Mouse (Mus musculus) hindbrain, postnatal 0 days (tissue): ENCODE data around the gene Npepps. TPM values are rescaled to one million over a fixed set of nuclear protein-coding genes. Genes with fewer than 3 reads are reported as not detected.

ENCODE experiments used
- ATAC-seq: fragments of 200-750 bp; cut with Nextera tagmentation; 2 replicates; pipeline ENCODE4 v1.8.0; 2017; ENCODE audit warnings: mild to moderate bottlenecking, moderate TSS enrichment, moderate library complexity
- DNase-seq: peaks from one replicate; pipeline ENCODE4 v3.0.0-alpha.2; 2015; ENCODE audit warnings: low spot score
- H3K27ac ChIP-seq: fragments of 300-500 bp; sonication (generic); 2 replicates; pipeline ENCODE4 v1.5.1; 2014; ENCODE audit warnings: mild to moderate bottlenecking
- H3K27me3 ChIP-seq: fragments of 300-500 bp; sonication (generic); 2 replicates; pipeline ENCODE4 v1.6.1; 2014; ENCODE audit warnings: low read length, mixed read lengths; ENCODE audit not compliant: insufficient read depth
- H3K36me3 ChIP-seq: fragments of 300-500 bp; sonication (generic); 2 replicates; pipeline ENCODE4 v1.6.1; 2014; ENCODE audit warnings: low read length, mixed read lengths; ENCODE audit not compliant: insufficient read depth
- H3K4me1 ChIP-seq: fragments of 300-500 bp; sonication (generic); 2 replicates; pipeline ENCODE4 v1.6.1; 2014; ENCODE audit warnings: antibody characterized with exemption, low read length, mixed read lengths; ENCODE audit not compliant: insufficient read depth
- H3K4me2 ChIP-seq: fragments of 300-500 bp; sonication (generic); 2 replicates; pipeline ENCODE4 v1.6.1; 2014; ENCODE audit warnings: low read depth, mild to moderate bottlenecking, low read length, moderate library complexity, mixed read lengths
- H3K4me3 ChIP-seq: fragments of 300-500 bp; sonication (generic); 2 replicates; pipeline ENCODE4 v1.5.1; 2014; ENCODE audit warnings: low read length
- H3K9ac ChIP-seq: fragments of 300-500 bp; sonication (generic); replicated peaks from 2 replicates; pipeline ENCODE4 v1.6.1; 2014; ENCODE audit warnings: mild to moderate bottlenecking, low read length, moderate library complexity, mixed read lengths
- H3K9me3 ChIP-seq: fragments of 300-500 bp; sonication (generic); 2 replicates; pipeline ENCODE4 v1.6.1; 2016; ENCODE audit warnings: low read length, mixed read lengths
- CTCF ChIP-seq: IDR thresholded peaks from 2 replicates; pipeline ENCODE4 v1.5.1; 2016; ENCODE audit warnings: antibody characterized with exemption, control low read depth, low read depth
- WGBS: fragments of 180-500 bp; shearing (Covaris S2); extraction: QIAGEN DNeasy Blood & Tissue Kit; methylation state at CpG from one replicate; pipeline ENCODE4 v1.1.7; 2014; 5-methylcytosine and 5-hydroxymethylcytosine counted together
- polyA plus RNA-seq: library from polyadenylated mRNA; unstranded; fragments of >200 nt; fragmentation: Nextera tagmentation; extraction: Ambion mirVana; gene quantifications from 2 replicates; pipeline ENCODE4 v1.2.1, GENCODE M21; 2015
- total RNA-seq: library from RNA; depleted of rRNA; stranded (reverse); fragments of >200 nt; gene quantifications from 2 replicates; pipeline ENCODE4 v1.2.3, GENCODE M21; 2014; rRNA removed

Gene Npepps
- total and polyA plus RNA-seq, 2 experiments from 2014 or later: 69.2 to 102 TPM

DNA sequence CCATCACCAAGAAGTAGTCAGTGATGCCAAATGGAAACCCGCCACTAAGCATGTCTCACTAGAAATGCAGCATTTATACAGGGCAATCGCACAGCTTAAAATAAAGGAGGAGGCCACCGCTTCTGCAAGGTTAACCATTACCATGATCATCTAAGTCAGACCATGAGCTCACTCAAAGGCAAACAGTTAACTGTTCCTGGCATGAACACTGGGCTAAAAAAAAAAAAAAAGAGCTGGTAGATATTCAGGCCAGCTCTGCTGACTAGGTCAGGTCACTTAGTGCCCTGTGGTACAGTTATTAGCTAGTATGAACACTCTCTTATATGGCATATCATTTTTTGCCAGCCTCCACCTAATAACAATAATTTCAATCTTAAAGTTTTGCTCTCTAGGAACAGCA, 98.0 kb downstream of the Npepps start:
- Histone ChIP-seq H3K27ac (no peak overlapping the region), H3K9ac (no peak overlapping the region), H3K4me1 (peaks cover 8% of the 10 kb centered on the region; the same call in 1 of the 2 replicates), H3K4me3 (no peak overlapping the region), H3K4me2 (no peak overlapping the region), H3K27me3 (no peaks in the 10 kb centered on the region), H3K9me3 (no peaks in the 10 kb centered on the region), H3K36me3 (peaks cover 75% of the 10 kb centered on the region)
- DNase-seq (no peak), ATAC-seq (no peak)
- 84% methylated on average over 3 of the region's 3 CpGs for WGBS
- no peak for TF ChIP-seq CTCF

DNA sequence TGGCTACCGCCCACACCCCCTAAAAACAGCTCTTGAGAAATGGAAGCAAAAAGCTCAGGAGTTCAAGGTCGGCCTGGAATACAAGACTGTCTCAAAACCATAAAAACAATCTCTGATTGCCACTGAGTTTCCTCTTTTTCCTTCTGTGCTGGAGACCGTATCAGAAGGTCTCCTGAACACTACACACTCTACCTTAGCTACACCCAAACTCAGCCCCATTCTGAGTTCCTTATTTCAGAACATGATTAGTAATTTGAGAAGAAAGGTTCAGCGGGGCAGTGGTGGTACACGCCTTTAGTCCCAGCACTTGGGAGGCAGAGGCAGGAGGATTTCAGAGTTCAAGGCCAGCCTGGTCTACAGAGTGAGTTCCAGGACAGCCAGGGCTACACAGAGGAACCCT, 99.4 kb downstream of the Npepps start:
- 89% methylated on average over 5 of the region's 5 CpGs for WGBS
- peaks cover 85% of the 10 kb centered on the region for H3K36me3 ChIP-seq

DNA sequence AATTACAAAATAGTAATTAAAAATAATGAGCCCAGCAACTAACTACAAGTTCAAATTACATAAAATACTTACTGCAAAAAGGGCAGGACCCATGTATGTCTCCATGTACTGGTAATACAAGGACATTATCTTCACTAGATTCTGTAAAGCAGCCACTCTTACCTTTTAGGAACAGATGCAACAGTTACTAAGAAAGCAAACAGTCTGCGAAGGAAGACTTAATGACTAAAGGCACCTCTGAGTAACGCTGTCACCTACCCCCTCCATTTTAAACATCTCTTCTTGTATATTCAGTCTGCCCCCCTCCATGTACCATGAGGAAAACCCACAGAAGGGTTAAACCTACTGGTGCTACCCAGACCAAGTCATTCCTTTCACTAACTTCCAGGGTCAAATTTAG, 102.2 kb downstream of the Npepps start:
- H3K27ac ChIP-seq: no peak overlapping the region
- H3K36me3 ChIP-seq: peaks cover 87% of the 10 kb centered on the region
- no peak overlapping the region for H3K4me2 ChIP-seq
- no peak overlapping the region for H3K4me3 ChIP-seq
- H3K4me1 ChIP-seq: no peaks in the 10 kb centered on the region
- no peak overlapping the region for H3K9ac ChIP-seq
- no peak for DNase-seq
- H3K9me3 ChIP-seq: no peaks in the 10 kb centered on the region
- no peak for ATAC-seq
- no peak for TF ChIP-seq CTCF
- WGBS: 98% methylated on average over 2 of the region's 2 CpGs
- no peaks in the 10 kb centered on the region for H3K27me3 ChIP-seq

More for the DNA sequence above, 99.4 kb downstream of the Npepps start:
- H3K4me3 ChIP-seq: no peak overlapping the region
- no peak overlapping the region for H3K27ac ChIP-seq
- ATAC-seq (no peak), DNase-seq (no peak)
- H3K9me3 ChIP-seq: no peaks in the 10 kb centered on the region
- H3K27me3 ChIP-seq: no peaks in the 10 kb centered on the region
- no peak overlapping the region for H3K9ac ChIP-seq
- H3K4me2 ChIP-seq: no peak overlapping the region
- H3K4me1 ChIP-seq: peaks cover 2% of the 10 kb centered on the region; the same call in 1 of the 2 replicates
- TF ChIP-seq CTCF: no peak

DNA sequence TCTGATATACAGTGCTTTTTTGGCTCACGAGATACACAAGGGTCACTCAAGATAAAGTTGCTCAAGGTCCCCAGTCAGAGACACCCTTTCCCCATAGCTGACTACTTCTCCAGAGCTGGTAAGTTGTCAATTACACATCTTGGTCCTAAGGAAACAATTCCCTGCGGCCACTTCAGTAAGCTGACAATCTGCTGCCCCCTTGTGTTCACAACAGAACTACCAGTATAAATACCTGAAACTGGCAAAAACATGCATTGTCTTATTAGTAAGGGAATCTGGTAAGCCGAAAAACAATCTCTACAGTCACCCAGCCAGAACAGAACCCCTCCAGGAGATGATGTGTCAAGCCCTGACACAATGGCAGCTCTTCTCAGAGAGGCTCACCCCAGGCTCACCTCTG, 103.6 kb downstream of the Npepps start:
- Histone ChIP-seq H3K4me2 (no peak overlapping the region), H3K4me1 (no peaks in the 10 kb centered on the region), H3K9me3 (no peaks in the 10 kb centered on the region), H3K4me3 (no peak overlapping the region), H3K27ac (no peak overlapping the region), H3K9ac (no peak overlapping the region), H3K27me3 (no peaks in the 10 kb centered on the region), H3K36me3 (peaks cover 85% of the 10 kb centered on the region)
- WGBS: 50% methylated on average over 3 of the region's 3 CpGs
- peak; percentile 76 for TF ChIP-seq CTCF
- ATAC-seq (no peak), DNase-seq (peak; percentile 85)

DNA sequence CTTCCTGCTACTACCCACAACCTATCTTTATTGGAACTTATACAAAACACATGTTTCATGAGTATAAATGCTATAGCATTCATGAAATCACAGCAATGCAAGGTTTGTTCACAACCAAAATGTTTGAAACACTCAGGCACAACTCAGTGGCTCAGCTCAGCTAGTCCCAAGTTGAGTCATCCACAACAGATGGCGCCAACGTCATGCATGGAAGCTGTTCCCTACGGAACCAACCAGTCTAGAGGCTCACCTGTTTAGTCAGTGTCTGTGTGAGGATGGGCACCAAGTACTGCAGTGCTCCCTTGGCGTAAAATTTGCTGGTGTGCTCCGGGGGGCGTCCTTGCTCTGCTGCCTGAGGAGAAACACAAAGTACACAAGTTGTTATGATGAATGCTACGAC, 104.9 kb downstream of the Npepps start:
- no peak overlapping the region for H3K9ac ChIP-seq
- WGBS: 89% methylated on average over 7 of the region's 7 CpGs
- DNase-seq: no peak
- no peak for TF ChIP-seq CTCF
- no peak for ATAC-seq
- H3K4me2 ChIP-seq: no peak overlapping the region
- no peak overlapping the region for H3K27ac ChIP-seq
- no peak overlapping the region for H3K4me3 ChIP-seq
- no peaks in the 10 kb centered on the region for H3K4me1 ChIP-seq
- H3K9me3 ChIP-seq: no peaks in the 10 kb centered on the region
- H3K36me3 ChIP-seq: peaks cover 86% of the 10 kb centered on the region
- H3K27me3 ChIP-seq: no peaks in the 10 kb centered on the region

DNA sequence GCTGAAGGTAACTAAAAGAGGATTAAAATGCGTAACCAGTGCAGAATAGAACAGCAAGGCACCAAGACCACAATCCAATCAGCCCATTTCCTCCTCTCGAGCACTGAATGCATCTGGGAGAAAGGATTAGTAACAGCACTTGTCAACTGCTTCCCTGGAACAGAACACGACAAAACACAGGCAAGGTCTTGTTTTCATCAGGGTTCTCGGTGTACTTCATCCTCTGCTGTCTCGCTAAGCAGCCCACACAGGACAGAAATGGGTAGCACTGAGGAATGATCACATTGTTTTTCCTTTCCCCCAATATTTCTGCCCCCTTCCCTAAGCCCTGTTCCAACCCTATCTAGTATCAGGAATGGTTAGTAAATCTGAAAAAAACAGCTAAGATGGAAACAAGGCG, 120.1 kb downstream of the Npepps start:
- no peak overlapping the region for H3K4me3 ChIP-seq
- no peak overlapping the region for H3K27ac ChIP-seq
- H3K4me2 ChIP-seq: no peak overlapping the region
- ATAC-seq: no peak
- no peak overlapping the region for H3K9ac ChIP-seq
- H3K9me3 ChIP-seq: no peaks in the 10 kb centered on the region
- no peak for DNase-seq
- no peaks in the 10 kb centered on the region for H3K4me1 ChIP-seq
- no peak for TF ChIP-seq CTCF
- H3K27me3 ChIP-seq: no peaks in the 10 kb centered on the region
- H3K36me3 ChIP-seq: peaks cover 62% of the 10 kb centered on the region
- WGBS: 57% methylated on average over 6 of the region's 6 CpGs

DNA sequence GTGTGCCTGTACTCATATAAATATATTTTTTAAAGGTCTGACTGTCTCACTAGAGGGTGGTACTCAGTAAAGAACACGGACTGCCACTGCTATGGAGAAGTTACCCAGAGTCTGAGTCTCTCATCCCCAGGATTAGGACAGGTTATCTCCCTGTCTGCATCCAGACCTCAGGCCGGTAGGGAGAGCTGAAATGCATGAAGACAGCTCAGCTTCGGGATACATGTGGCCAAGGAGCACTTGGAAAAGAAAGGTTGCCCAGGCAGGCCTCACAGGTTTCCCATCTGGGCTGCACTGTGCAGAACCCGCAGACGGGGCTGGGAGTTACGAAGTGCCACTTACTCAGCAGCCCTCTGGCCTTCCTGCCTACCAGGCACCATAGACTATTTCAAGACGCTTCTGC, 123.4 kb downstream of the Npepps start:
- TF ChIP-seq CTCF: no peak
- Histone ChIP-seq H3K27me3 (no peaks in the 10 kb centered on the region), H3K9me3 (no peaks in the 10 kb centered on the region), H3K4me1 (peaks cover 10% of the 10 kb centered on the region), H3K4me3 (no peak overlapping the region), H3K36me3 (peaks cover 31% of the 10 kb centered on the region), H3K27ac (peak overlapping the region; percentile 32; the same call in 1 of the 2 replicates), H3K9ac (no peak overlapping the region), H3K4me2 (no peak overlapping the region)
- ATAC-seq (no peak), DNase-seq (no peak)
- 76% methylated on average over 7 of the region's 7 CpGs for WGBS

Other genes starting within 250 kb of the Npepps start
- gene Lrrc46, start 239.2 kb downstream of the Npepps start, total RNA-seq: 0.36 and 3.5 TPM in 2 replicates
- gene Lrrc46, start 239.2 kb downstream of the Npepps start, polyA plus RNA-seq: 3.5 and 4.1 TPM in 2 replicates
- 64.6 and 69.3 TPM in 2 replicates for gene Mrpl10, start 239.1 kb downstream of the Npepps start, total RNA-seq
- 64.9 and 66.6 TPM in 2 replicates for gene Mrpl10, start 239.1 kb downstream of the Npepps start, polyA plus RNA-seq
- 11.5 and 14.6 TPM in 2 replicates for gene Osbpl7, start 230.0 kb downstream of the Npepps start, total RNA-seq
- 12.5 and 13.2 TPM in 2 replicates for gene Osbpl7, start 230.0 kb downstream of the Npepps start, polyA plus RNA-seq
- gene Tbx21, start 165.3 kb downstream of the Npepps start, total RNA-seq: 0.89 TPM in 1 of 2 replicates, not detected in the other
- 0.11 and 0.16 TPM in 2 replicates for gene Tbx21, start 165.3 kb downstream of the Npepps start, polyA plus RNA-seq
- 45.4 and 53.8 TPM in 2 replicates for gene Tbkbp1, start 129.1 kb downstream of the Npepps start, total RNA-seq
- 9.6 and 10.1 TPM in 2 replicates for gene Tbkbp1, start 129.1 kb downstream of the Npepps start, polyA plus RNA-seq
- gene Kpnb1, start 92.8 kb downstream of the Npepps start, total RNA-seq: 97.9 and 100 TPM in 2 replicates
- gene Kpnb1, start 92.8 kb downstream of the Npepps start, polyA plus RNA-seq: 26.1 and 26.9 TPM in 2 replicates
- gene Mrpl45, start 35.1 kb upstream of the Npepps start, total RNA-seq: 21.2 and 22.5 TPM in 2 replicates
- 35.1 and 39.5 TPM in 2 replicates for gene Mrpl45, start 35.1 kb upstream of the Npepps start, polyA plus RNA-seq
- gene Gpr179, start 71.4 kb upstream of the Npepps start, total RNA-seq: 1.8 and 1.9 TPM in 2 replicates
- gene Gpr179, start 71.4 kb upstream of the Npepps start, polyA plus RNA-seq: 0.61 and 1.0 TPM in 2 replicates
- 49.5 and 59.0 TPM in 2 replicates for gene Socs7, start 81.9 kb upstream of the Npepps start, total RNA-seq
- 5.5 and 5.9 TPM in 2 replicates for gene Socs7, start 81.9 kb upstream of the Npepps start, polyA plus RNA-seq
- 75.2 and 86.8 TPM in 2 replicates for gene Arhgap23, start 134.9 kb upstream of the Npepps start, total RNA-seq
- gene Arhgap23, start 134.9 kb upstream of the Npepps start, polyA plus RNA-seq: 7.3 and 7.7 TPM in 2 replicates
- 0.43 TPM in 1 of 2 replicates, not detected in the other for gene 4933428G20Rik, start 219.7 kb upstream of the Npepps start, total RNA-seq
- gene 4933428G20Rik, start 219.7 kb upstream of the Npepps start, polyA plus RNA-seq: 0.48 and 1.1 TPM in 2 replicates